16 mouse cellular contexts compared by ENCODE assay signal in genomic region chr1:126731691-126732090, GRCm38 (mm10).
"Had no signal": no experiment of that assay in that cellular context is flagged by ENCODE, and none has a peak within 500 bp of the region (broad histone marks: within the 10 kb centered on the region; RNA-seq: fewer than 3 reads in every experiment).

No protein-coding gene starts in this region.

- H3K4me2 ChIP-seq: neural tube, embryonic 13.5 days; neural tube, embryonic 15.5 days; stomach, embryonic 15.5 days had no signal

- H3K9ac ChIP-seq: neural tube, embryonic 13.5 days; neural tube, embryonic 15.5 days; stomach, embryonic 15.5 days had no signal

- H3K9me3 ChIP-seq: neural tube, embryonic 13.5 days; neural tube, embryonic 15.5 days; stomach, embryonic 15.5 days had no signal

- H3K4me3 ChIP-seq: neural tube, embryonic 13.5 days; neural tube, embryonic 15.5 days; stomach, embryonic 15.5 days had no signal

- H3K36me3 ChIP-seq: neural tube, embryonic 13.5 days; neural tube, embryonic 15.5 days; stomach, embryonic 15.5 days had no signal

- DNase-seq: retina, postnatal 1 day; right cerebral cortex, adult 18-20 months; right cerebral cortex, postnatal 14 days; right cerebral cortex, postnatal 25 days; right cerebral cortex, postnatal 4 days; spleen, adult 18-20 months; thymus, adult 18-20 months; thymus, adult 2 months; thymus, postnatal 14 days; thymus, postnatal 25 days; thymus, postnatal 36 days; thymus, postnatal 4 days had no signal

- H3K27ac ChIP-seq: neural tube, embryonic 13.5 days; neural tube, embryonic 15.5 days; stomach, embryonic 15.5 days; stomach, postnatal 0 days had no signal

- H3K4me1 ChIP-seq: stomach, embryonic 15.5 days had no signal

- H3K27me3 ChIP-seq: neural tube, embryonic 13.5 days; neural tube, embryonic 15.5 days; stomach, embryonic 15.5 days had no signal
